Comparison of ENCODE assay signal across 9 mouse cellular contexts in genomic region chr11:89977746-89978352, GRCm38 (mm10). TPM values are rescaled to one million over a fixed set of nuclear protein-coding genes. Genes with fewer than 3 reads are reported as not detected.
DNase-seq lines count a peak whose midpoint lies in the region; ATAC-seq and TF ChIP-seq lines count a peak whose summit lies in the region.
"Had no signal": no experiment of that assay in that cellular context is flagged by ENCODE, and none has a peak within 500 bp of the region (broad histone marks: within the 10 kb centered on the region; RNA-seq: fewer than 3 reads in every experiment).

No protein-coding gene starts in this region.

- no peak for DNase-seq in heart, adult 18-20 months
- DNase-seq in CH12.LX (ENCODE audit: extremely low read depth): no peak
- no peak for DNase-seq in limb, embryonic 14.5 days (ENCODE audit: low spot score)
- no peak for DNase-seq in ovary, postnatal 36 days (ENCODE audit: low spot score)
- no peak for DNase-seq in frontal cortex, postnatal 14 days (ENCODE audit: low spot score in 2 of 2)
- DNase-seq: cerebellum, postnatal 36 days had no signal

- peaks cover 15% of the 10 kb centered on the region for H3K4me1 ChIP-seq in heart, embryonic 11.5 days (ENCODE audit: control insufficient read depth, insufficient read depth, low read length)
- H3K4me1 ChIP-seq in CH12.LX (ENCODE audit: control insufficient read depth in 1 of 2, insufficient read depth in 2 of 2): peaks cover 27 to 48% of the 10 kb centered on the region in 2 experiments
- H3K4me1 ChIP-seq in forebrain, embryonic 15.5 days: peaks cover 13% of the 10 kb centered on the region; the same call in 1 of the 2 replicates
- H3K4me1 ChIP-seq in limb, embryonic 14.5 days (ENCODE audit: control insufficient read depth, insufficient read depth, low read length): peaks cover 11% of the 10 kb centered on the region; the same call in 1 of the 2 replicates

- in situ Hi-C loops in CH12.LX (cut with MboI; ENCODE audit: low pct_ligation_motif_present, low pct_unique_long_range_greater_than_20kb, low sequenced_read_pairs): loop anchor here (25.0 kb wide), 1 partner anchor 634 kb away; no protein-coding TSS in a partner anchor

- no peaks in the 10 kb centered on the region for H3K9me3 ChIP-seq in heart, embryonic 11.5 days (replicated peaks; ENCODE audit: control insufficient read depth, low read length)
- peaks cover 4% of the 10 kb centered on the region for H3K9me3 ChIP-seq in CH12.LX (replicated peaks; ENCODE audit: low read length)
- H3K9me3 ChIP-seq in forebrain, embryonic 15.5 days: no peaks in the 10 kb centered on the region
- H3K9me3 ChIP-seq in limb, embryonic 14.5 days (ENCODE audit: control insufficient read depth, low read length): no peaks in the 10 kb centered on the region

- no peaks in the 10 kb centered on the region for H3K36me3 ChIP-seq in heart, embryonic 11.5 days (ENCODE audit: control insufficient read depth, insufficient read depth, low read length)
- H3K36me3 ChIP-seq in CH12.LX (replicated peaks in 1 of 2; ENCODE audit: control insufficient read depth in 1 of 2, insufficient read depth in 1 of 2, low read length in 1 of 2): no peaks in the 10 kb centered on the region
- H3K36me3 ChIP-seq in forebrain, embryonic 15.5 days: no peaks in the 10 kb centered on the region
- no peaks in the 10 kb centered on the region for H3K36me3 ChIP-seq in limb, embryonic 14.5 days (ENCODE audit: control insufficient read depth, insufficient read depth, low read length)

- TF ChIP-seq CTCF in CH12.LX (conservative IDR thresholded peaks at IDR 0.05 in 1 of 2, IDR thresholded peaks at IDR 0.05 in 1 of 2; ENCODE audit: low read depth in 2 of 2, low read length in 2 of 2): no peak

- no peak for TF ChIP-seq RAD21 in CH12.LX (IDR thresholded peaks at IDR 0.05; ENCODE audit: low read depth, low read length)

- no peaks in the 10 kb centered on the region for H3K79me2 ChIP-seq in CH12.LX (replicated peaks; ENCODE audit: control insufficient read depth, extremely low read depth, insufficient read depth, poor library complexity, severe bottlenecking)

- 29% methylated on average over 7 of the region's 7 CpGs for WGBS in heart, embryonic 11.5 days (ENCODE audit: insufficient replicate concordance)
- WGBS in forebrain, embryonic 15.5 days: 38% methylated on average over 7 of the region's 7 CpGs
- WGBS in limb, embryonic 14.5 days: 60% methylated on average over 7 of the region's 7 CpGs

- ATAC-seq in heart, embryonic 11.5 days (replicated peaks; ENCODE audit: insufficient number of reproducible peaks, low FRiP score, low TSS enrichment): 0 out of 2 replicates have a peak, but pooled peaks have one; percentile 39
- ATAC-seq in forebrain, embryonic 15.5 days (replicated peaks): 0 out of 2 replicates have a peak, but pooled peaks have one; percentile 16
- ATAC-seq in limb, embryonic 14.5 days (ENCODE audit: low FRiP score, low read depth): no peak
- ATAC-seq in erythroblast, adult 5-6 weeks (replicated peaks; ENCODE audit: low FRiP score, poor library complexity, severe bottlenecking): no peak

- H3K4me2 ChIP-seq in heart, embryonic 11.5 days: peak overlapping the region; percentile 42
- H3K4me2 ChIP-seq in CH12.LX (ENCODE audit: insufficient read depth, low read depth, poor library complexity, severe bottlenecking): peak overlapping the region; percentile 70
- H3K4me2 ChIP-seq in forebrain, embryonic 15.5 days (replicated peaks): 0 out of 2 replicates have a peak overlapping the region, but pooled peaks have one; percentile 9
- no peak overlapping the region; the same call in 1 of the 2 replicates for H3K4me2 ChIP-seq in limb, embryonic 14.5 days (replicated peaks; ENCODE audit: low read depth, low read length, severe bottlenecking)

- H3K9ac ChIP-seq in heart, embryonic 11.5 days (ENCODE audit: low read depth, low read length): no peak overlapping the region
- H3K9ac ChIP-seq in CH12.LX (ENCODE audit: insufficient read depth, low read depth): no peak overlapping the region
- no peak overlapping the region for H3K9ac ChIP-seq in forebrain, embryonic 15.5 days (replicated peaks)
- H3K9ac ChIP-seq in limb, embryonic 14.5 days (ENCODE audit: low read depth, low read length, severe bottlenecking): no peak overlapping the region

- dilution Hi-C loops in CH12.LX (cut with MboI; ENCODE audit: extremely low pct_ligation_motif_present, extremely low pct_unique_long_range_greater_than_20kb, low sequenced_read_pairs): no loop called here

- no peaks in the 10 kb centered on the region for H3K27me3 ChIP-seq in heart, embryonic 11.5 days (ENCODE audit: control insufficient read depth, insufficient read depth, low read length)
- H3K27me3 ChIP-seq in CH12.LX (replicated peaks): no peaks in the 10 kb centered on the region
- no peaks in the 10 kb centered on the region for H3K27me3 ChIP-seq in forebrain, embryonic 15.5 days
- H3K27me3 ChIP-seq in limb, embryonic 14.5 days (ENCODE audit: control insufficient read depth, insufficient read depth, low read length): no peaks in the 10 kb centered on the region

- no peak overlapping the region for H3K27ac ChIP-seq in heart, embryonic 11.5 days (ENCODE audit: low read depth, low read length)
- H3K27ac ChIP-seq in CH12.LX (ENCODE audit: insufficient read depth, low read depth): no peak overlapping the region
- no peak overlapping the region for H3K27ac ChIP-seq in forebrain, embryonic 15.5 days (replicated peaks)
- peak overlapping the region; percentile 58 for H3K27ac ChIP-seq in limb, embryonic 14.5 days (replicated peaks; ENCODE audit: low read depth, low read length)

- no peak for TF ChIP-seq POLR2A in CH12.LX (IDR thresholded peaks at IDR 0.05; ENCODE audit: low read depth, low read length)
- no peak for TF ChIP-seq POLR2A in limb, embryonic 14.5 days (IDR thresholded peaks at IDR 0.05; ENCODE audit: borderline replicate concordance, extremely low read depth, insufficient read depth, insufficient read length)

- no peak for TF ChIP-seq EP300 in CH12.LX (IDR thresholded peaks at IDR 0.05; ENCODE audit: low read length)

- H3K4me3 ChIP-seq in heart, embryonic 11.5 days (ENCODE audit: low read depth, low read length): no peak overlapping the region
- H3K4me3 ChIP-seq in CH12.LX (replicated peaks in 1 of 3; ENCODE audit: low read depth in 2 of 3, low read length in 2 of 3, poor library complexity in 1 of 3): peak overlapping the region in 1 of 3 experiments; percentile 29
- no peak overlapping the region for H3K4me3 ChIP-seq in forebrain, embryonic 15.5 days
- H3K4me3 ChIP-seq in limb, embryonic 14.5 days (replicated peaks; ENCODE audit: low read length): no peak overlapping the region

TF ChIP-seq in CH12.LX, 34 proteins besides CTCF, POLR2A, EP300 and RAD21:
- TF ChIP-seq HCFC1 (IDR thresholded peaks at IDR 0.05; ENCODE audit: low read depth, low read length) (no peak), ETS1 (conservative IDR thresholded peaks at IDR 0.05; ENCODE audit: low read depth, low read length) (no peak), ELF1 (IDR thresholded peaks at IDR 0.05; ENCODE audit: low read depth, low read length) (no peak), E2F4 (IDR thresholded peaks at IDR 0.05; ENCODE audit: insufficient replicate concordance, low read depth, low read length) (no peak)
TF ChIP-seq in CH12.LX: peak in this region for 0.

RNA-seq across cellular contexts. Expression of gene Pctp, which starts 24.8 kb away (rescaled TPM):
- polyA plus RNA-seq in heart, embryonic 11.5 days (2014; fragmentation: Nextera tagmentation; extraction: Ambion mirVana): 13.6 and 22.7 TPM in 2 replicates
- 1 to 10 TPM; 4.0 to 4.7 TPM for total RNA-seq in heart, adult 18-20 months (2021)
- total RNA-seq in CH12.LX (2012; rRNA removed) (23.0 and 24.6 TPM in 2 replicates), CH12.LX (2014; rRNA removed) (26.0 and 28.0 TPM in 2 replicates)
- 31.5 and 31.8 TPM in 2 replicates for polyA plus RNA-seq in CH12.LX (2012; ENCODE audit: insufficient read length, low read depth)
- 0.97 and 1.4 TPM in 2 replicates for polyA plus RNA-seq in forebrain, embryonic 15.5 days (2015; fragmentation: Nextera tagmentation; extraction: Ambion mirVana)
- 3.9 TPM in 2 replicates for polyA plus RNA-seq in limb, embryonic 14.5 days (2012; rRNA removed)
- 2.3 and 2.8 TPM in 2 replicates for polyA plus RNA-seq in limb, embryonic 14.5 days (2014; fragmentation: Nextera tagmentation; extraction: Ambion mirVana)
- total RNA-seq in erythroblast, adult 5-6 weeks (2015; ENCODE audit: low replicate concordance): 0.77 and 1.9 TPM in 2 replicates
- 2.4 and 5.3 TPM in 2 replicates for total RNA-seq in erythroblast, adult 5-6 weeks (2017; ENCODE audit: low replicate concordance)

RNA-seq across cellular contexts. Expression of gene Tmem100, which starts 52.3 kb away (rescaled TPM):
- polyA plus RNA-seq in heart, embryonic 11.5 days (2014; fragmentation: Nextera tagmentation; extraction: Ambion mirVana): 15.6 and 17.2 TPM in 2 replicates
- total RNA-seq in heart, adult 18-20 months (2021): 10 to 100 TPM in 1 of 2 experiments, 1 to 10 TPM in 1; 9.8 to 15.2 TPM
- total RNA-seq in CH12.LX (2012; rRNA removed) (0.17 and 0.30 TPM in 2 replicates), CH12.LX (2014; rRNA removed) (1.0 and 1.2 TPM in 2 replicates)
- polyA plus RNA-seq in CH12.LX (2012; ENCODE audit: insufficient read length, low read depth): 3.5 and 3.6 TPM in 2 replicates
- polyA plus RNA-seq in forebrain, embryonic 15.5 days (2015; fragmentation: Nextera tagmentation; extraction: Ambion mirVana): 5.3 and 5.7 TPM in 2 replicates
- polyA plus RNA-seq in limb, embryonic 14.5 days (2012; rRNA removed): 12.6 and 16.4 TPM in 2 replicates
- 20.1 and 23.9 TPM in 2 replicates for polyA plus RNA-seq in limb, embryonic 14.5 days (2014; fragmentation: Nextera tagmentation; extraction: Ambion mirVana)
- total RNA-seq in erythroblast, adult 5-6 weeks (2015; ENCODE audit: low replicate concordance): not detected in 2 replicates
- not detected in 2 replicates for total RNA-seq in erythroblast, adult 5-6 weeks (2017; ENCODE audit: low replicate concordance)

Comparison
In these comparisons a context has a peak if more than half of its experiments do, and no peak if none do; other contexts are left out.
1. ATAC-seq: peak in heart, embryonic 11.5 days (single experiment) and forebrain, embryonic 15.5 days (single experiment); none in limb, embryonic 14.5 days (single experiment) and erythroblast, adult 5-6 weeks (single experiment).